Mouse (Mus musculus): Measurements from ENCODE around the gene Pprc1. TPM values are rescaled to one million over a fixed set of nuclear protein-coding genes. Genes with fewer than 3 reads are reported as not detected.

Pprc1 gene
- total RNA-seq, 2 experiments from 2014 or later = 14.9 to 15.1 TPM

GRCm38 (mm10) chr19:46050462-46050861 lies 5.8 kb downstream of the Pprc1 start:
- DNase-seq (ENCODE audit: low spot score) = no peak

- DNase-seq (ENCODE audit: low spot score) = no peak
These were observed 11.2 kb downstream of the Pprc1 start for GRCm38 (mm10) chr19:46055752-46056387.

- peak; percentile 95 for DNase-seq (ENCODE audit: low spot score)
These were observed 11.8 kb downstream of the Pprc1 start for GRCm38 (mm10) chr19:46056388-46056946.

GRCm38 (mm10) chr19:46056947-46057607 lies 12.4 kb downstream of the Pprc1 start:
- DNase-seq (ENCODE audit: low spot score) = peak; percentile 80

GRCm38 (mm10) chr19:46058466-46058865 lies 13.8 kb downstream of the Pprc1 start:
- no peak for DNase-seq (ENCODE audit: low spot score)

GRCm38 (mm10) chr19:46060845-46061244 lies 16.2 kb downstream of the Pprc1 start:
- no peak for DNase-seq (ENCODE audit: low spot score)

- no peak for DNase-seq (ENCODE audit: low spot score)
These were observed 23.4 kb downstream of the Pprc1 start for GRCm38 (mm10) chr19:46068054-46068453.

- DNase-seq (ENCODE audit: low spot score) = no peak
These were observed 28.6 kb downstream of the Pprc1 start for GRCm38 (mm10) chr19:46073285-46073684.

- DNase-seq (ENCODE audit: low spot score) = no peak
These were observed 29.6 kb downstream of the Pprc1 start for GRCm38 (mm10) chr19:46074266-46074665.

- peak; percentile 99 for DNase-seq (ENCODE audit: low spot score)
These were observed 31.2 kb downstream of the Pprc1 start, which contains the start of gene Nolc1 for GRCm38 (mm10) chr19:46075616-46076607. TSS of gene Nolc1 (plus strand) at chr19:46075863.

- no peak for DNase-seq (ENCODE audit: low spot score)
These were observed 33.8 kb downstream of the Pprc1 start for GRCm38 (mm10) chr19:46078535-46078934.

- DNase-seq (ENCODE audit: low spot score) = no peak
These were observed 40.5 kb downstream of the Pprc1 start for GRCm38 (mm10) chr19:46085185-46085584.

GRCm38 (mm10) chr19:46086337-46086736 lies 41.7 kb downstream of the Pprc1 start:
- DNase-seq (ENCODE audit: low spot score) = peak; percentile 24

- DNase-seq (ENCODE audit: low spot score) = peak; percentile 38
These were observed 43.2 kb downstream of the Pprc1 start for GRCm38 (mm10) chr19:46087871-46088270.

- no peak for DNase-seq (ENCODE audit: low spot score)
These were observed 47.0 kb downstream of the Pprc1 start for GRCm38 (mm10) chr19:46091641-46092040.

GRCm38 (mm10) chr19:46094144-46094543 lies 49.5 kb downstream of the Pprc1 start:
- no peak for DNase-seq (ENCODE audit: low spot score)

GRCm38 (mm10) chr19:46095291-46095690 lies 50.6 kb downstream of the Pprc1 start:
- no peak for DNase-seq (ENCODE audit: low spot score)

GRCm38 (mm10) chr19:46096396-46096795 lies 51.7 kb downstream of the Pprc1 start:
- DNase-seq (ENCODE audit: low spot score) = no peak

GRCm38 (mm10) chr19:46099561-46099960 lies 54.9 kb downstream of the Pprc1 start:
- DNase-seq (ENCODE audit: low spot score) = no peak

GRCm38 (mm10) chr19:46103437-46104186 lies 58.9 kb downstream of the Pprc1 start:
- no peak for DNase-seq (ENCODE audit: low spot score)

GRCm38 (mm10) chr19:46104187-46104557 lies 59.5 kb downstream of the Pprc1 start:
- no peak for DNase-seq (ENCODE audit: low spot score)

Data from gastrocnemius, adult 18-20 months (tissue).